Mouse (Mus musculus) T-helper 17 cell (primary cell): ENCODE measurements around the gene Slc22a4.
"Not testable (repeated sequence)": the region's sequence is repeated elsewhere in the genome, so short reads cannot be mapped to it uniquely, and the experiment has no call there.

Experiments used
- in situ Hi-C, 2 experiments: fragments of 300-600 bp; cut with MboI, MseI; formaldehyde crosslinking; loops; 1 replicate in 1 of 2; 2 replicates in 1 of 2; pipeline ENCODE4 v1.15.1; 2025; ENCODE audit warnings: high pct_unique_total_duplicates in 2 of 2

The Slc22a4 gene

GRCm38 (mm10) chr11:54007717-54008116, 20.2 kb downstream of the Slc22a4 start:
- in situ Hi-C loops, result no loop called here

- in situ Hi-C loops, result no loop called here
Observed at GRCm38 (mm10) chr11:54006901-54007300, 21.0 kb downstream of the Slc22a4 start.

GRCm38 (mm10) chr11:54006362-54006761, 21.5 kb downstream of the Slc22a4 start:
- in situ Hi-C loops, result not testable (repeated sequence)

- in situ Hi-C loops, result loop anchor here (5.0 kb wide), 2 partner anchors 53 to 248 kb away; no protein-coding TSS in a partner anchor
Observed at GRCm38 (mm10) chr11:54004734-54005133, 23.2 kb downstream of the Slc22a4 start.

- in situ Hi-C loops, result loop anchor here (5.0 kb wide), 2 partner anchors 53 to 248 kb away; no protein-coding TSS in a partner anchor
Observed at GRCm38 (mm10) chr11:54004221-54004620, 23.7 kb downstream of the Slc22a4 start.

GRCm38 (mm10) chr11:54002761-54003717, 24.9 kb downstream of the Slc22a4 start:
- in situ Hi-C loops, result loop anchor here (5.0 kb wide), 2 partner anchors 54 to 249 kb away; no protein-coding TSS in a partner anchor

GRCm38 (mm10) chr11:54002147-54002760, 25.6 kb downstream of the Slc22a4 start:
- in situ Hi-C loops, result loop anchor here (5.0 kb wide), 2 partner anchors 55 to 250 kb away; no protein-coding TSS in a partner anchor

- in situ Hi-C loops, result loop anchor here in 1 of 2 experiments (5.0 kb wide), 1 partner anchor 255 kb away; no protein-coding TSS in a partner anchor
Observed at GRCm38 (mm10) chr11:53997661-53998060, 30.2 kb downstream of the Slc22a4 start.

- in situ Hi-C loops, result loop anchor here in 1 of 2 experiments (5.0 kb wide), 1 partner anchor 60 kb away; no protein-coding TSS in a partner anchor
Observed at GRCm38 (mm10) chr11:53992264-53992663, 35.6 kb downstream of the Slc22a4 start.

GRCm38 (mm10) chr11:53989232-53989631, 38.7 kb downstream of the Slc22a4 start:
- in situ Hi-C loops, result loop anchor here in 1 of 2 experiments (5.0 kb wide), 1 partner anchor 57 kb away; no protein-coding TSS in a partner anchor

GRCm38 (mm10) chr11:53988081-53988480, 39.8 kb downstream of the Slc22a4 start:
- in situ Hi-C loops, result loop anchor here in 1 of 2 experiments (5.0 kb wide), 1 partner anchor 56 kb away; no protein-coding TSS in a partner anchor

GRCm38 (mm10) chr11:53981396-53981795, 46.5 kb downstream of the Slc22a4 start:
- in situ Hi-C loops, result no loop called here

GRCm38 (mm10) chr11:53979788-53980621, 47.9 kb downstream of the Slc22a4 start, which contains the start of gene Slc22a21:
Gene Slc22a21 (minus strand): TSS chr11:53980332.
- in situ Hi-C loops, result no loop called here

- in situ Hi-C loops, result not testable (repeated sequence)
Observed at GRCm38 (mm10) chr11:53979456-53979787, 48.5 kb downstream of the Slc22a4 start.

- in situ Hi-C loops, result no loop called here
Observed at GRCm38 (mm10) chr11:53977672-53978071, 50.2 kb downstream of the Slc22a4 start.

- in situ Hi-C loops, result no loop called here
Observed at GRCm38 (mm10) chr11:53975559-53975958, 52.3 kb downstream of the Slc22a4 start.

- in situ Hi-C loops, result no loop called here
Observed at GRCm38 (mm10) chr11:53958984-53959383, 68.9 kb downstream of the Slc22a4 start.

- in situ Hi-C loops, result not testable (repeated sequence)
Observed at GRCm38 (mm10) chr11:53958176-53958575, 69.7 kb downstream of the Slc22a4 start.

GRCm38 (mm10) chr11:53956636-53957035, 71.3 kb downstream of the Slc22a4 start:
- in situ Hi-C loops, result no loop called here

- in situ Hi-C loops, result no loop called here
Observed at GRCm38 (mm10) chr11:53954653-53955052, 73.2 kb downstream of the Slc22a4 start.

- in situ Hi-C loops, result not testable (repeated sequence)
Observed at GRCm38 (mm10) chr11:53950133-53950532, 77.8 kb downstream of the Slc22a4 start.
